Mouse (Mus musculus): ENCODE measurements around the gene Col13a1.

DNA sequence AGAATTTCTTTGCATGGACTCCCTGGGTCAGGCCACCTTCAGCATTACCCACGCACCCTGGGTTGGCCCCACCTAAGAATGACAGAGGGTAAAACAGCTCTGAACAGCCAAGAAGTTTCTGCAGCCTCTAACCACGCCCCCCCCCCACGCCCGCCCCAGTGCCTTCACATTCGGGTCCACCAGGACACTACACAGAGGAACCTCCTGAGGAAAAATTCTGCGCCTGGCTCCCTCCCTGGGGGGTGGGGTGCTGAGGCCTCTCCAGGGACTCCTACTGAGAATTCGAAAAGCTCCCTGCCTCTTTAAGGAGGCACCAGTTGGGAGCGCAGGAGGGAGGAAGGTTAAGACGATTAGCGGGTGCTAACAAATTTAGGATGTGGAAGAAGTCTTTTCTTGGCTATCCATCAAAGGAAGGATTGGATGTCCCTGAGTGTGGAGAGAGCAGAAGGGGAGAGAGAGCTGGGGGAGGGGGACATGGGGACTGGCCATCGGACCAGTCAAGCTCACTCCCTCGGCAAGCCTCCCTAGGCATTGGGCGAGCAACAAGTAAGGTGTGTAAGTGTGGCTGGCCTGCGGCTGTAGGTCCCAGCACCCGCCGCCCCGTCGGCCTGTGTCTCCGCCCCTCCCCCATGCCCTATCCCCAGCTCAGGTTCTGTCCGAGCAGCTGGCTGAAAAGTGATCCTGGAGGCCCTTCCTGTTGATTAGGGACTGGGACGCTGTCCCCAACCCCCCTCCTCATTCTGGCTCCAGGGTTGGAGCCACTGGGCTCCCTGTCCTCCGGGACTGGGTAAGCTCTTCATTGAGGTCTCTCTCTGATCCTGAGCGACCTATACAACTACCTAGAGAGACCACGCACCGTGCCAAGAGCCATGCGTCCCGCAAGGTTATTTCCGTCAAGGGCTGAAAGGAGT, 42.4 kb downstream of the Col13a1 start:
- TF ChIP-seq POLR2A (IDR thresholded peaks at IDR 0.05; ENCODE audit: insufficient read depth, low read depth, low read length) (no peak), CTCF (IDR thresholded peaks at IDR 0.05; ENCODE audit: insufficient read depth, low read depth, low read length) (no peak)
